Mouse (Mus musculus): ENCODE measurements at regions not wholly inside any gene's neighbourhood (a gene's known extent, or its start where the extent isn't known, plus 50 kb on each side); places are given as distances from the start of the nearest gene placed in this dataset.
A peak's percentile ranks its signal among the peaks of the same experiment; 100 is the strongest.

- DNase-seq (ENCODE audit: low read depth, low spot score): no peak
Observed at GRCm38 (mm10) chr6:108717681-108718080, 57.3 kb downstream of the Bhlhe40 start.

GRCm38 (mm10) chr6:108718887-108719286 lies 58.5 kb downstream of the Bhlhe40 start:
- no peak for DNase-seq (ENCODE audit: low read depth, low spot score)

GRCm38 (mm10) chr6:108719977-108720376 lies 59.5 kb downstream of the Bhlhe40 start:
- DNase-seq (ENCODE audit: low read depth, low spot score): no peak

GRCm38 (mm10) chr6:108720978-108721377 lies 60.5 kb downstream of the Bhlhe40 start:
- DNase-seq (ENCODE audit: low read depth, low spot score): peak; percentile 51

GRCm38 (mm10) chr6:108721557-108721956 lies 61.1 kb downstream of the Bhlhe40 start:
- DNase-seq (ENCODE audit: low read depth, low spot score): no peak

GRCm38 (mm10) chr6:108723236-108723635 lies 59.7 kb upstream of the Arl8b start:
- no peak for DNase-seq (ENCODE audit: low read depth, low spot score)

GRCm38 (mm10) chr6:108723751-108724150 lies 59.1 kb upstream of the Arl8b start:
- DNase-seq (ENCODE audit: low read depth, low spot score): no peak

GRCm38 (mm10) chr6:108731107-108731630 lies 51.7 kb upstream of the Arl8b start:
- peak; percentile 43 for DNase-seq (ENCODE audit: low read depth, low spot score)
